Mouse (Mus musculus): ENCODE results near the gene Foxa2.

The Foxa2 gene

GRCm38 (mm10) chr2:148038366-148039310 lies 8.1 kb downstream of the Foxa2 start:
- no peak for DNase-seq

GRCm38 (mm10) chr2:148036611-148037160 lies 10.1 kb downstream of the Foxa2 start:
- no peak for DNase-seq

- DNase-seq: no peak
These were observed 15.6 kb downstream of the Foxa2 start for GRCm38 (mm10) chr2:148030991-148031675.

- no peak for DNase-seq
These were observed 16.2 kb downstream of the Foxa2 start for GRCm38 (mm10) chr2:148030613-148030935.

GRCm38 (mm10) chr2:148029751-148030612 lies 16.8 kb downstream of the Foxa2 start:
- no peak for DNase-seq

GRCm38 (mm10) chr2:148029050-148029608 lies 17.6 kb downstream of the Foxa2 start:
- DNase-seq: no peak

- no peak for DNase-seq
These were observed 20.4 kb downstream of the Foxa2 start for GRCm38 (mm10) chr2:148026366-148026765.

GRCm38 (mm10) chr2:148025481-148025880 lies 21.3 kb downstream of the Foxa2 start:
- no peak for DNase-seq

GRCm38 (mm10) chr2:148024268-148024935 lies 22.4 kb downstream of the Foxa2 start:
- DNase-seq: no peak

- no peak for DNase-seq
These were observed 23.4 kb downstream of the Foxa2 start for GRCm38 (mm10) chr2:148023340-148023806.

GRCm38 (mm10) chr2:148021919-148022570 lies 24.7 kb downstream of the Foxa2 start:
- no peak for DNase-seq

- no peak for DNase-seq
These were observed 25.8 kb downstream of the Foxa2 start for GRCm38 (mm10) chr2:148021016-148021415.

- no peak for DNase-seq
These were observed 26.6 kb downstream of the Foxa2 start for GRCm38 (mm10) chr2:148020125-148020524.

GRCm38 (mm10) chr2:148017782-148018690 lies 28.7 kb downstream of the Foxa2 start:
- no peak for DNase-seq

GRCm38 (mm10) chr2:148013382-148013781 lies 33.4 kb downstream of the Foxa2 start:
- DNase-seq: no peak

- DNase-seq: no peak
These were observed 37.7 kb downstream of the Foxa2 start for GRCm38 (mm10) chr2:148009049-148009448.

GRCm38 (mm10) chr2:148004554-148005521 lies 41.9 kb downstream of the Foxa2 start:
- DNase-seq: no peak

GRCm38 (mm10) chr2:148003511-148003910 lies 43.3 kb downstream of the Foxa2 start:
- no peak for DNase-seq
